Mouse (Mus musculus) hematopoietic stem cell, adult 5-6 weeks (primary cell): ENCODE data around the gene Efna3. TPM values are rescaled to one million over a fixed set of nuclear protein-coding genes. Genes with fewer than 3 reads are reported as not detected.
A peak's percentile ranks its signal among the peaks of the same experiment; 100 is the strongest.

Source experiments
- ATAC-seq, 2 experiments: fragments of 125-278 bp in 1 of 2; replicated peaks in 1 of 2; 2 replicates each; pipeline ENCODE4 v1.8.0; 2016 to 2017; ENCODE audit warnings: inconsistent platforms in 2 of 2, mild to moderate bottlenecking in 2 of 2, moderate number of reproducible peaks in 2 of 2, low read depth in 1 of 2, moderate TSS enrichment in 1 of 2; ENCODE audit not compliant: low FRiP score in 2 of 2, poor library complexity in 2 of 2, severe bottlenecking in 2 of 2, insufficient read depth in 1 of 2, low TSS enrichment in 1 of 2
- total RNA-seq: library from RNA; stranded (forward); fragments of 172-1452, 232-1000 nt; gene quantifications from 2 replicates; pipeline ENCODE4 v1.2.3, GENCODE M21; 2017

The Efna3 gene
- total RNA-seq, 1 experiment from 2014 or later, result not detected

DNA sequence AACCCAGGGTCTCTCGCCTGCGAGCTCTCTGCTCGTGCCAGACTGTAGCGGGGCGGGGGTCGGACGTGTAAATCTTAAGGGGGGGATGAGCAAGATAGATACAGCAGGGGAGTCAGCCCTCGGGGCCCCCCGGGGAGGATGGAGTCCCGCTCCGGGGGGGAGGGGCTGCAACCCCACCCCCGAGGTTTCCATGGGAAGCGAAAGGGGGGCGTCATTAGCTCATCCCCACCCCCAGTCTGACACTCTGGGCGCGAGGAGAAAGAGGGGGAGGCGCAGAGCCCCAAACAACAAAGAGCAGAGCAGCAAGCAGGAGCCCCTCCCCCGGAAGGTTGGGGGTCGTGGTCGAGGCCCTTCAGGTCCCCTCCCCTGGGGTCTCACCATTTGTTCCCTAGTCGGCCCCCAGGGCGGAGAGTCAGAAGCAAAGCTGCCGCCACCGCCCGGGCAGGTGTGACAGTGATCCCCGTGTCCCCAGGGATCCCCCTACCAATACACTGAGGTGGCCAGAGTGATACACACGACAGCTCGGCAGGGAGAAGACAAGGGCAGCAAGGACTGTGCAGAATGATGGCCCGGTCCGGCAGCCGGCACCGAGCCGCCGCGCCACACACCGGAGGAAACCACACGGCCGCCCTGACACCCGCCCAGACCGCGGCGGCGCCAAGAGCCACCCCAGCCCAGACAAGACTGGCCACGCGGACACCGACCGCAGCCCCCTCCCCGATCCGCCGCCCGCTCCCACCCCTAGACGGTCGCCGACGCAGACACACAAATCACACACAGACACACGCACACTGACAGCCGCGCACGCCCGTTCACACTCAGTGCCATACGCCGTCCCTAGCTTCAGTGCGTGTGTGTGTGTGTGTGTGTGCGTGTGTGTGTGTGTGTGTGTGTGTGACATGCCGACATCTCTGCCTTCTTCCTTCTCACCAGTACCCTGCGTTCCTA is 1.3 kb downstream of the Efna3 start:
- peak in 1 of 2 experiments; percentile 14; a peak in 1 of 4 replicates for ATAC-seq

- ATAC-seq, result no peak
These were observed 2.1 kb downstream of the Efna3 start for GRCm38 (mm10) chr3:89320581-89321182.

- ATAC-seq, result no peak
These were observed 3.0 kb downstream of the Efna3 start for GRCm38 (mm10) chr3:89319591-89320350.

DNA sequence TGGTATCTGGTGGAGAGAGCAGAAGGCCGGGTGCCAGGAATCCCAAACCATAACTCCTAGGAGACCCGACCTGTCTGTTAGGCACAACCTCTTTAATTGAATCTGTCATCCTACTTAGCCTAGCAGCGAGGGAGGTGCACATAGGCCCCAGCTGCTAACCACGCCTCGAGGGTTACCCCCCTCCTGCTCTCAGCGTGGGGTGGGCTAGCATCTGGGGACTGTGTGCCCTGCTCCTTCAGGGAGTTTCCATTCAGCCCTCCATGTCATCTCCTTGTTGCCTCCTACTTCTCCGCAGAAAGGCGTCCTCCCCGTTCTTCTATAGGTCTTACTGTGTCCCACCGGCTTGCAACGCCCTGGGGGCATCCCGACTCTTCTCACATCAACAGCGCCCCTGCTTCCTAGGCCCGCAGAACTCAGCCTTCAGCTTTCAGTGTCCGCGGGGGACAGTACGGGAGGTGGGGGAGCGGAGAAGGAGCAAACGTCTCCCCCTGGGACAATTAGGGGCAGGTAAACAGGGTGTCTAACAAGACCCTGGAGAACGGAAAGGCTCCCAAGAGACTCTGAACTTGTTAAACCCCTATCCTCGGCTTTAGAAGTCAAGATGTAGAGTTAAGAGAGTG is 3.7 kb downstream of the Efna3 start:
- ATAC-seq, result no peak

- no peak for ATAC-seq
These were observed 4.4 kb downstream of the Efna3 start for GRCm38 (mm10) chr3:89318316-89318715.

GRCm38 (mm10) chr3:89317246-89317645 is 5.5 kb downstream of the Efna3 start:
- no peak for ATAC-seq

- ATAC-seq, result peak; percentile 38 to 63
These were observed 5.9 kb downstream of the Efna3 start for GRCm38 (mm10) chr3:89316833-89317232.

GRCm38 (mm10) chr3:89315930-89316831 is 6.6 kb downstream of the Efna3 start:
- no peak for ATAC-seq

DNA sequence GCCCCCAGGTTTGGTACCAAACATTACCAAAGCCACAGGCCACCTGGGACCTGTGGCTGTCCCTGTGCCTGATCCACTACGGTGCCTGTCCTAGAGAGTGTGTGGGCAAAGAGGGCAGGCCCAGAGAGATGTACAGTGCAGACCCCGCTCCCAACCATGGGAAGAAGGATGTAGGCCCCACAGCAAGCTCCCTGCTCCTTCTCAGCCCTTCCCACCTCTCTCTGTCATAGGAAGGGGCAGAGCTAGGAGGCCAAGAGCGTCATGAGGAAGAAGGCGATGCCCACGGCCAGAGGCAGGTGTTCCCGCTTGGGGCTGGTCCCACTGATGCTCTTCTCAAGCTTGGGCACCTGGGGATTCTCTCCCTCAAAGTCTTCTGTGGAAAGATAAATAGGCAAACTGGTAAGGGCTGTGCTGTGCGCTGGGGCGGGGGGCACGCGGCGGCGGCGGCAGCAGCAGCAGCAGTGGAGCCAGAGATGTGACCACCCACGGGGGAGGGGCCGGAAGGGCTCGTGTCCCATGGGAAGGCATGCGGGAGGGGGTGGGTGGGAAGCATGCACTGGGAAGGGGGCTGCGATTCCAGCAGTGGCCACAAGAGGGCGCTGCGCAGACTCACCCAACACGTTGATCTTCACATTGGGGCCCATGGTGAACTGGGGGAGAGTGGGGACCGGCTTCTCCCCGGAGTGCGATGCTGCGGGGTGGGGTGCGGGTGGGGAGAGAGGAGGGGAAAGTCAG is 7.4 kb downstream of the Efna3 start:
- no peak; a peak in 1 of 4 replicates for ATAC-seq

GRCm38 (mm10) chr3:89314791-89315190 is 8.0 kb downstream of the Efna3 start:
- no peak for ATAC-seq

- no peak for ATAC-seq
These were observed 8.4 kb downstream of the Efna3 start for GRCm38 (mm10) chr3:89314340-89314739.

DNA sequence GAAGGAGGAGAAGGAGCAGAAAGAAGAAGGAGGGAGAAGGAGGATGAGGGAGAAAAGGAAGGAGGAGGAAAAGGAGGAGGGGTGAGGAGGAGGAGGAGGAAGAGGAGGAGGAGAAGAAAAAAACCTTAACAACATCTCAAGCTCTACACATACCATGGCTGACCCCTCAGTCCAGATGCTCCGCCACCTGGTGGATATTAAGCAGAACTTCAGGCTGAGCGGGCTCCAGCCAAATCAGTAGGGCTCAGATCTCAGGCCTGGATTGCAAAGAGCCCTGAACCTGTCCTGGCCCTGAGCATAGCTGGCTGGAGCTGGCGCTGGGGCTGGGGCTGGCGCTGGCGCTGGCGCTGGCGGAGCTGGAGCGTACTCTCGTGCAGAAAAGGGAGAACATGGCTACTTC is 14.7 kb downstream of the Efna3 start:
- peak; percentile 82 to 88 for ATAC-seq

DNA sequence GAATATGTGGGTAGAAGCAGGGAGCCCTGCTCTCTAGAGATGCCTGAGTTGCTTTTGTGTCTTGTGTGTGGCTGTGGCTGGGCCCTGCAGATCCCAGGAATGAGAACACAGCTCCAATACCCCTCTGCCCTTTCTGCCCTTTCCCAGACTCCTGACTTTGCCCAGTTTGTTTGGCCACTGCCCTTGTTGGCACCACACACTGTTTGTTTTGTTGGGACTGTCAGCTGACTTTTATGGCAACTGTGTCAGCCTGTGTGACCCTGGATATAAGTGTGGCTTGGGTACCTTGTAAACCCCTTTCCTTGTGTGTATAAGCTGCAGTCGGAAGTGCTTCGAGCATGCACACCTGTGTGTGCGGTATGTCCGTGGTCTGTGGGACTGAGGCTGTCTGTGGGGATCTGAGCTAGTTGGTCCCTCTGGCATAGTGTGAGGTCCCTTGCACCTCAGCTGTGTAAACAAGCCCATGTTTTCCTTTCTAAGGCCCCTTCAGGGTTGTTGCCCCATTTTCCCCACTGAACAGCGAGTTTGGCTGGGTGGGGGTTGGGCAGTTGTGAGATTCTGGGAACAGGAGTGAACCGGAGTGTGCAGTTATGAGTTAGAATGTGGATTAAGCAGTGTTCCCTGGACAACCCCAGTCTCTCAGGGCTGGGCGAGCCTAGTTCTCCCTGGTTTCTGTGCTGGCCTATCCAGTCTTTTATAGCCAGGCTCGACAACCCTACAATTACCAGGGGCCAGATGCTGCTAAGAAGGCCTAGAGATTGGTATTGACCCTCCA is 17.0 kb downstream of the Efna3 start:
- no peak for ATAC-seq

DNA sequence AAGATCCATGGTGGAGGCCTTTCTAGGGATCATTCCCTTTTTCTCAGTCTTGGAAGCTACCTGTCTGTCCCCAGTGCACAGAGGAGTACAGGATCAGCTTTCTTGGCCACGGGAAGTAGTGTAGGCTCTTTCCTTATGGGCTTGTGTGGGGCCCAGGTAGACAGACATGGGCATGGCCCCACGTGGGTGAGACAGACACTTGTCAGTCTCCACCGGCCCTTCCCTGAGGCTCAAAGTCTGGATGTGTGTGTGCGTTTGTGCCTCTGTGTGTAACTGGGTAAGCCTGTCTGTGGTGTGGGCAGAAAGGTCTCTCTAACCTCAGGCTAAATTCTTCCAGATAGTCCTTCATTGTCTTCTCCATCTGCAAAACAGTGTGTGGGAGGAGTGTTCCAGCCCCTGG is 17.7 kb downstream of the Efna3 start:
- no peak for ATAC-seq

- ATAC-seq, result no peak
These were observed 18.3 kb downstream of the Efna3 start for GRCm38 (mm10) chr3:89304440-89304839.
